Mouse (Mus musculus): ENCODE measurements around the gene Dzank1. TPM values are rescaled to one million over a fixed set of nuclear protein-coding genes. Genes with fewer than 3 reads are reported as not detected.

Dzank1 gene
- under 1 TPM; 0.22 to 0.87 TPM for total RNA-seq (2021)
- long read RNA-seq, experiment 1, partial matches to known transcripts: 0 of 2 reads
- long read RNA-seq, experiment 1, other reads (novel, unspliced or antisense): 2 of 2 reads
- long read RNA-seq, experiment 2: 0 reads

- DNase-seq: peak; percentile 96
- intact Hi-C loops (cut with DNase I): loop anchor here (2.0 to 10.0 kb wide), 2 partner anchors 68 to 152 kb away; partner anchors contain the start of gene Smim26
- no peak for TF ChIP-seq CTCF (IDR thresholded peaks at IDR 0.05)
- Histone ChIP-seq H3K4me3 (peak within 1 kb of the TSS; percentile 86), H3K27ac (peak within 1 kb of the TSS; percentile 99)
Measured at GRCm38 (mm10) chr2:144526981-144527820, at the start of gene Dzank1, which contains the start of gene Polr3f. Dzank1 (minus strand) TSS chr2:144527414. Polr3f (plus strand) TSS chr2:144527718.

DNA sequence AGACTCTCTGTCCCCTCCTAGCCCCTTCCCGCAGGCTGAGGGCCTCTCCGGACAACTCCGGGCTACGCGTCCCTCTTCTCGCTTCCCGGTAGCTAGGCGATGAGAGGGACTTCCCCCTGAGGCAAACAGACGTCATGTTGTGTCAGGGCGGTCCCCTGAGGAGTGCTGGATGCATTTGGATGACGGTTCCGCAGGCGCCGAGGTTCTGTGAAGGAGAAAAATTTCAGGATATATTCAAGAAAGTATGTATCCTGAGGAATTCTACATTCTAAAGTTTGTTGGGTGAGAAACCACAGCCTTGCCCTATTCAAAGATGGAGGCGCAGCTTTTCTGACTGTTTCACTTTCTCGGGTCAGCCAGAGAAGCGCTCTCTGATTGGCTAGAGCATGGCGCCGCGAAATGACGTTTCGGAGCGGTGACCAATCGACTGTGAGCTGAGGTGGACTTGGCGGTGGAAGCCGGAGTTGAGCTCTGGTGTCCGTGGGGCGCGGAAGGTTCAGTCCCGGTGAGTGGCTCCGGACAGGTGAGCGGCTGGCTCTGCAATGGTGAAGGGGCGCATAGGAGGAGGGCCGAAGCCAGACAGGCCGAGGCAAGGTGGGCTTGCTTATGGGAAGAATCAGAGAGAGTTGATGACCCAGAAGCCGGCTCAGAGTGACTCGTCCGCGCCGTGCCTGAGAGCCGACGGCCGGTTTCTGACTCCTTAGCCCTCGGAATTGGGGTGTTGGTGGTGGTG is 28.8 kb upstream of the Dzank1 start, which contains the start of gene Sec23b:
Gene Sec23b (plus strand): TSS at position 410 of the 733 bp plus-strand sequence.
- DNase-seq: peak; percentile 97
- peak within 1 kb of the TSS; percentile 95 for H3K27ac ChIP-seq
- TF ChIP-seq CTCF (IDR thresholded peaks at IDR 0.05): no peak; the same call in 1 of the 2 replicates
- H3K4me3 ChIP-seq: peak within 1 kb of the TSS; percentile 83
- intact Hi-C loops (cut with DNase I): loop anchor here (1.0 to 2.0 kb wide), 3 partner anchors 28 to 187 kb away; partner anchors contain the start of genes Kat14, Pet117 and Smim26

DNA sequence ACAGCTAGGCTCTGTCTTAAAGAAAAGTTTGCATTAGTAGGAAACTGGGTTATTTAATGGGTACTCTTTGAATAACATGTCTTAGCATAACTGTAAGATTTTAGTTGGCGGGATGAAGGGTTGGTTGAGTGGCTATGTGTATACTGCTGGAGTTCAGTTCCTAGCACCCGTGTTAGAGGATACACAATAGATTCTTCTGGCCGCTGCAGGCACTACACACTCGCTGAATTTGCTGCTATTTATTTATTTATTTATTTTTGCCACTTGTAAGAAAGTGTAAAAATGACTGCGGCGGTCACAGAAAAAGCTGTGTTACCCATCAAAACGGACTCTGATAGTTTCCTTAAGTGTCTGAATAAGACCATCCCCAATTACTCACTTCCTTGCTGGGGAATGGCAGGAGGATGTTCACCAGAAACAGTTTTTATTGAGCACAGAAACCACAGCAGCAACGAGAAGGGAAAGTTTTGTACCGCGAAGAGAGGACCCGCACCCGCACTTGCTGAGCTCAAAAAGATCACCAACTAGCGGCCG is 28.1 kb upstream of the Dzank1 start:
- no peak for DNase-seq
- H3K27ac ChIP-seq: peak overlapping the region; percentile 95
- TF ChIP-seq CTCF (IDR thresholded peaks at IDR 0.05): no peak
- intact Hi-C loops (cut with DNase I): loop anchor here (2.0 kb wide), 1 partner anchor 187 kb away; the partner anchor contains the start of genes Kat14 and Pet117
- peak overlapping the region; percentile 83 for H3K4me3 ChIP-seq

GRCm38 (mm10) chr2:144553905-144554304 is 26.7 kb upstream of the Dzank1 start:
- Histone ChIP-seq H3K27ac (no peak overlapping the region), H3K4me3 (no peak overlapping the region)
- no peak for DNase-seq
- intact Hi-C loops (cut with DNase I): loop anchor here (2.0 kb wide), 1 partner anchor 185 kb away; the partner anchor contains the start of genes Kat14 and Pet117
- TF ChIP-seq CTCF (IDR thresholded peaks at IDR 0.05): no peak

GRCm38 (mm10) chr2:144550529-144550928 is 23.3 kb upstream of the Dzank1 start, which contains the start of gene Rbbp9:
Rbbp9 (minus strand) TSS chr2:144550869.
- no peak for TF ChIP-seq CTCF (IDR thresholded peaks at IDR 0.05)

DNA sequence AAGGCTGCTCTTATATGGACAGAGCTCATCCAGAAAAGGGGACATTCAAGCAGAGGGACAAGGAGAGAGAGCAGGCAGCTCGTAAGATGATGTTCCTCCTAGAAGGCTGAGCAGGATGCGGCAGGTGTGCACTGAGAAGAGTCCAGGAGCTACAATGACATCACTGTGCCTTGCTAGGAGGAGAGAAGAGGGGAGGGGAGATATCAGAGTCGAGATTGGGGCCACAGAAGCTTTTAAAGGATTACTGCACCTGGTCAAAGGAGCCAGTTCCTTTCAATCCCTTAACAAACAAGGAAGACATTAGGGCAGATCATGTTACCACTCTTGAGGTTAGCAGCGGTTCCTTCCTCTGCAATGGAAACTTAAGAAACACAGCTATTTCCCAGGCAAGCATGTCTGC is 20.3 kb upstream of the Dzank1 start:
- no peak for DNase-seq
- H3K27ac ChIP-seq: no peak overlapping the region
- TF ChIP-seq CTCF (IDR thresholded peaks at IDR 0.05): no peak
- no peak overlapping the region for H3K4me3 ChIP-seq
- intact Hi-C loops (cut with DNase I): no loop called here

More at GRCm38 (mm10) chr2:144550529-144550928, 23.3 kb upstream of the Dzank1 start, which contains the start of gene Rbbp9:
- intact Hi-C loops (cut with DNase I): no loop called here
- peak; percentile 59 for DNase-seq
- Histone ChIP-seq H3K4me3 (peak within 1 kb of the TSS; percentile 87), H3K27ac (peak within 1 kb of the TSS; percentile 87)

DNA sequence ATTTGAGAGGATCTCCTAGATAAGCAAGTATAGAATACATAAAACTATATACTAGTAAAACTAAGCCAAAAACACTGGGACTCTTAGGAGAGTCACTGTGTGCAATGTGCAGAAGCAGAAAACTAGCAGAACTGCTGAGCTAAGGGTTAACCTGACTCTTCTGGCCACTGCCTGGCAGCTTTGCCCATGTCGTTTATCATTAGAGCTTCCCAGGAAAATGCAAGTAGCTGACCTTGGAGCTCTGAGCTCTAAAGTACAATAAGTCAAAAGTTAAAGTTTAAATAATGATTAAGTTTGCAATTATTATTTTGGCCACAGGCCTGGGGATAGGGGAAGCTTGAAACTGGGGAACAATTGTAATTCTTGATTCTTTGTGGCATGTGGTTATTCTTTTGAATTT is 18.3 kb upstream of the Dzank1 start:
- H3K27ac ChIP-seq: no peak overlapping the region
- no peak for DNase-seq
- H3K4me3 ChIP-seq: no peak overlapping the region
- no peak for TF ChIP-seq CTCF (IDR thresholded peaks at IDR 0.05)
- intact Hi-C loops (cut with DNase I): no loop called here

- TF ChIP-seq CTCF (IDR thresholded peaks at IDR 0.05): no peak
- DNase-seq: no peak
- intact Hi-C loops (cut with DNase I): no loop called here
- Histone ChIP-seq H3K27ac (no peak overlapping the region), H3K4me3 (no peak overlapping the region)
Measured at GRCm38 (mm10) chr2:144545061-144545460, 17.8 kb upstream of the Dzank1 start.

- Histone ChIP-seq H3K4me3 (no peak overlapping the region), H3K27ac (no peak overlapping the region)
- intact Hi-C loops (cut with DNase I): no loop called here
- TF ChIP-seq CTCF (IDR thresholded peaks at IDR 0.05): no peak
- no peak for DNase-seq
Measured at GRCm38 (mm10) chr2:144544630-144545029, 17.4 kb upstream of the Dzank1 start.

DNA sequence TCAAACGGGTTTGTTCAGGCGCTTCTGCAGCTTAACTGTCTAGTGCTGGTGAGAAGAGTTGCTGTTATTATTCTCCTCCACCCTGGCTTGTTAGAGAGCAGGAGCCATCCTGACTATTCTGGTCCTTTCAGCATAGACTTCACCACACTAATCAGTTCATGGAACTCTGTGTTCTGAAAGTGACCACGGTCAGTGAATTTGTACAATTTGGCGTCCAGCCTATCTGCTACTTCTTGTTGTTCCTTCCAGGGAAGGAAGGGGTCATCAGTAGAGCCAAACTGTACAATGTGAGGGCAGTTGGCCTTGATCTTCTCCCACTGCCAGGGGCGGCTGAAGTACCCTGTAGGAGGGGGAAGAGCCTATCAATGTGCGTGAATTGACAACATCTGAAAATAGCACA is 16.5 kb upstream of the Dzank1 start:
- intact Hi-C loops (cut with DNase I): no loop called here
- no peak overlapping the region for H3K27ac ChIP-seq
- TF ChIP-seq CTCF (IDR thresholded peaks at IDR 0.05): no peak

GRCm38 (mm10) chr2:144541246-144541645 is 14.0 kb upstream of the Dzank1 start:
- no peak for TF ChIP-seq CTCF (IDR thresholded peaks at IDR 0.05)
- no peak for DNase-seq
- Histone ChIP-seq H3K27ac (no peak overlapping the region), H3K4me3 (no peak overlapping the region)
- intact Hi-C loops (cut with DNase I): no loop called here

More for the DNA sequence above, 16.5 kb upstream of the Dzank1 start:
- no peak overlapping the region for H3K4me3 ChIP-seq
- DNase-seq: no peak

DNA sequence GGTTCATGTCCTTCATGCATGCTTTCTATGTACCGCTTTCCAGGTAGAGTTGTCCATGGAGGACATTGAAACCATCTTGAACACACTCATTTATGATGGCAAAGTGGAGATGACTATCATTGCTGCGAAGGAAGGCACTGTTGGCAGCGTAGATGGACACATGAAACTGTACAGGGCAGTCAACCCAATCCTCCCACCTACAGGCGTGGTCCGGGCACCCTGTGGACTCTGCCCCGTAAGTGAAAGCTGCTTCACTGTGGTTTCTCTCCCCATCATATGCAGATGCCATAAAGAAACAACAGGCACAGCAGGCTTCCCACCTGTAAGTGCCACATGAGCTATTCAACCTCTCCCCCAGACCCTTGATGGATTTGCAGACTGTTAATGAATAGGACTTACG is 9.9 kb upstream of the Dzank1 start:
- H3K4me3 ChIP-seq: no peak overlapping the region
- no peak overlapping the region for H3K27ac ChIP-seq
- DNase-seq: no peak
- no peak for TF ChIP-seq CTCF (IDR thresholded peaks at IDR 0.05)
- intact Hi-C loops (cut with DNase I): no loop called here

Data from gastrocnemius, adult 2 months (tissue).